Mouse (Mus musculus): ENCODE measurements around the gene Ncln. TPM values are rescaled to one million over a fixed set of nuclear protein-coding genes. Genes with fewer than 3 reads are reported as not detected.
A peak's percentile ranks its signal among the peaks of the same experiment; 100 is the strongest.

Gene Ncln
- polyA plus RNA-seq, 1 experiment from 2014 or later = 44.5 TPM

- no peaks in the 10 kb centered on the region for H3K36me3 ChIP-seq (ENCODE audit: control insufficient read depth, insufficient read depth, low read length)
- no peak for DNase-seq (ENCODE audit: low spot score, missing footprints)
- peaks cover 24% of the 10 kb centered on the region for H3K4me1 ChIP-seq (ENCODE audit: control insufficient read depth, insufficient read depth, low read length)
- no peak overlapping the region for H3K27ac ChIP-seq (ENCODE audit: low read depth, low read length)
- WGBS = 59% methylated on average over 18 of the region's 18 CpGs
- no peak overlapping the region for H3K9ac ChIP-seq (ENCODE audit: low read length)
- peaks cover 12% of the 10 kb centered on the region for H3K27me3 ChIP-seq (ENCODE audit: control insufficient read depth, insufficient read depth, low read length)
- no peak overlapping the region for H3K4me3 ChIP-seq (ENCODE audit: low read depth, low read length)
- ATAC-seq (ENCODE audit: low FRiP score) = no peak
- H3K9me3 ChIP-seq (ENCODE audit: control insufficient read depth, low read length) = no peaks in the 10 kb centered on the region
- no peak overlapping the region for H3K4me2 ChIP-seq
Measured at GRCm38 (mm10) chr10:81470454-81470853, 25.7 kb downstream of the Ncln start.

DNA sequence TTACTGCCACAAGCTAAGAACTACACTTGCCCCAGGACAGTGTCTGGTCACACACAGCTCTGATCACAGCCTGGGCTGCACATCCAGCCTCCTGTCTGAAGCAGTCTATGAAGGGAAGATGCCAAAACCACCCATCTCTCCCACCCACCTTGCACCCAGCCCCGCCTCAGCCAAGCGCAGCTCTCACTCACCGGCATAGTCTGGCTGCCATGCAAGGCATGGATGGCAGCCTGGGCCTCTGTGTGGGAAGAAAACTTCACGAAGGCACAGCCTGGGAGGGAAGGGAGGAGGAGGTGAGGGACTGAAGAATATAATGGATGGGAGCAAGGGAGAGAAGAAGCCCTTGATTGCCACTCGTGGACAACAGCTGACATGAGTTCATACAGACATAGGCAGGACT is 26.9 kb downstream of the Ncln start:
- Histone ChIP-seq H3K4me2 (no peak overlapping the region), H3K4me1 (ENCODE audit: control insufficient read depth, insufficient read depth, low read length) (peaks cover 28% of the 10 kb centered on the region), H3K27ac (ENCODE audit: low read depth, low read length) (no peak overlapping the region), H3K9ac (ENCODE audit: low read length) (no peak overlapping the region), H3K4me3 (ENCODE audit: low read depth, low read length) (no peak overlapping the region), H3K9me3 (ENCODE audit: control insufficient read depth, low read length) (no peaks in the 10 kb centered on the region), H3K36me3 (ENCODE audit: control insufficient read depth, insufficient read depth, low read length) (no peaks in the 10 kb centered on the region), H3K27me3 (ENCODE audit: control insufficient read depth, insufficient read depth, low read length) (peaks cover 13% of the 10 kb centered on the region)
- no peak for DNase-seq (ENCODE audit: low spot score, missing footprints)
- ATAC-seq (ENCODE audit: low FRiP score) = no peak
- WGBS = 85% methylated on average over 5 of the region's 5 CpGs

DNA sequence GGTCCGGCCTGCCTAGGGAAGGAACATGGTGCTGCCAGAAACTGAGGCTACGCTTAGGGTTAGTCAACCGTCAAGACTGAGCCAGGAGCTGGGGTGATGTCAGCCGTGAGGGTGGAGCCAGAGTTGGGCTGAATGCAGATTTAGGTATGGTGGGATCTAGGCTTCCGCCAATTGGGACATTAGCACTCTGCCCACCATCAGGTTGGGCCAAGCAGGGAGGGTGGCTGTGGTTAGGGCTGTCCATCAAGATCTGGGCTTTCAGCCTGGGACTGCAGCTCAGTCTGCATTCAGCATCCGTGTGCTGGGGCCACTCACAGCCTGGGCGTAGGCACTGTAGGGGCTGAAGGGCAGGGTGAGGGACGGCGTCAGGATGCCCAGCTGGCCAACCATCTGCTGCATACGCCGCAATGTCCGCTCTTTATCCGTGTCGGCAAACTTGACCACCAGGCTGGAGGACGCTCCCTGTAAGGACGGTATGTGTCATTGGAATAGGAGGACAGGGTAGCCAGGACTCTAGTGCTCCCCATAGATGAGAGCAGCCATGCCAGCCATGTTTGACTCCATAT is 28.4 kb downstream of the Ncln start:
- Histone ChIP-seq H3K9me3 (ENCODE audit: control insufficient read depth, low read length) (no peaks in the 10 kb centered on the region), H3K36me3 (ENCODE audit: control insufficient read depth, insufficient read depth, low read length) (no peaks in the 10 kb centered on the region), H3K27me3 (ENCODE audit: control insufficient read depth, insufficient read depth, low read length) (peaks cover 21% of the 10 kb centered on the region), H3K4me2 (no peak overlapping the region), H3K4me3 (ENCODE audit: low read depth, low read length) (no peak overlapping the region), H3K27ac (ENCODE audit: low read depth, low read length) (no peak overlapping the region), H3K4me1 (ENCODE audit: control insufficient read depth, insufficient read depth, low read length) (peaks cover 21% of the 10 kb centered on the region), H3K9ac (ENCODE audit: low read length) (no peak overlapping the region)
- ATAC-seq (ENCODE audit: low FRiP score) (no peak), DNase-seq (ENCODE audit: low spot score, missing footprints) (no peak)
- WGBS = 82% methylated on average over 16 of the region's 16 CpGs

DNA sequence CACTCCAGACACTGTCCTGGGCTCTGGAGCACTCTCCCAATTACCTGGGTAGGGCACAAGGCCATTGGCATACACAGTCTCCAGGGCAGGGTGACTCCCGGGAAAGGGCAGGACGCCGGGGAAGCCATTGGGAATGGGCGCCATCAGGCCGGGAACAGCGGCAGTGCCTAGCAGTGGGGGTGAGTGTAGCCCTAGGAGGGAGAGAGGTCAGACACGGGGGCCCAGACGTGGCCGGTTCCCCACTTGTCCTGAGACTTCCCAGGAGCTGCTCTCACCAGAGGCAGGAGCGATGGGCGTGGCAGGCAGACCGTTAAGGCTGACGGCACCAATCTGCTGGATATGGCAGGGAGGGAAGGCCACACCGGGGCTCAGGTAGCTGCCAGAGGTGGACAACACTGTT is 29.3 kb downstream of the Ncln start:
- no peaks in the 10 kb centered on the region for H3K9me3 ChIP-seq (ENCODE audit: control insufficient read depth, low read length)
- WGBS = 71% methylated on average over 14 of the region's 14 CpGs
- H3K4me1 ChIP-seq (ENCODE audit: control insufficient read depth, insufficient read depth, low read length) = peaks cover 12% of the 10 kb centered on the region
- no peak for ATAC-seq (ENCODE audit: low FRiP score)
- H3K27me3 ChIP-seq (ENCODE audit: control insufficient read depth, insufficient read depth, low read length) = peaks cover 30% of the 10 kb centered on the region
- H3K36me3 ChIP-seq (ENCODE audit: control insufficient read depth, insufficient read depth, low read length) = no peaks in the 10 kb centered on the region
- no peak overlapping the region for H3K4me2 ChIP-seq
- H3K9ac ChIP-seq (ENCODE audit: low read length) = no peak overlapping the region
- H3K27ac ChIP-seq (ENCODE audit: low read depth, low read length) = no peak overlapping the region
- DNase-seq (ENCODE audit: low spot score, missing footprints) = no peak
- H3K4me3 ChIP-seq (ENCODE audit: low read depth, low read length) = no peak overlapping the region

- peak; percentile 75 for DNase-seq (ENCODE audit: low spot score, missing footprints)
- Histone ChIP-seq H3K4me3 (ENCODE audit: low read depth, low read length) (no peak overlapping the region), H3K4me2 (no peak overlapping the region), H3K9me3 (ENCODE audit: control insufficient read depth, low read length) (no peaks in the 10 kb centered on the region), H3K27me3 (ENCODE audit: control insufficient read depth, insufficient read depth, low read length) (peaks cover 38% of the 10 kb centered on the region), H3K27ac (ENCODE audit: low read depth, low read length) (no peak overlapping the region), H3K36me3 (ENCODE audit: control insufficient read depth, insufficient read depth, low read length) (no peaks in the 10 kb centered on the region), H3K9ac (ENCODE audit: low read length) (no peak overlapping the region), H3K4me1 (ENCODE audit: control insufficient read depth, insufficient read depth, low read length) (peaks cover 10% of the 10 kb centered on the region)
- WGBS = 71% methylated on average over 2 of the region's 2 CpGs
- ATAC-seq (ENCODE audit: low FRiP score) = no peak
Measured at GRCm38 (mm10) chr10:81466066-81466465, 30.1 kb downstream of the Ncln start.

DNA sequence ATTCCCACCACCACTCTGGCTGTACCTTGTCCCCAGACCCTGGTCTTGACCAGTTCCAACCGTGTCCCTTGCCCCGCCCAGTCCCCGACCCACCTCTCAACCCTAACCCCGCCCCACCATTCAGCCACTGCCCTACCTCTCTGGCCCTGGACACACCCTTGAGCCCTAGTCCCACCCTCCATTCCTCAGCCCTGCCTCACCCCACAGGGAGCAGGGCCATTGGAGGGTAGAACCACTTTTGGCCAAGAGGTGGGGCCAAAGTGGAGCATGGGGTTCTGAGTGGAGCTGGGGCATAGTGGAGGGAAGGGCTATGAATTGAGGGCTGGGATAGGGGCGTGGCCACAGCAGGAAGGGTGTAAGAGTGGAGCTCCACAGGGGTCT is 30.9 kb downstream of the Ncln start:
- Histone ChIP-seq H3K27ac (ENCODE audit: low read depth, low read length) (no peak overlapping the region), H3K9ac (ENCODE audit: low read length) (no peak overlapping the region), H3K4me3 (ENCODE audit: low read depth, low read length) (no peak overlapping the region), H3K9me3 (ENCODE audit: control insufficient read depth, low read length) (no peaks in the 10 kb centered on the region), H3K27me3 (ENCODE audit: control insufficient read depth, insufficient read depth, low read length) (peaks cover 46% of the 10 kb centered on the region), H3K4me1 (ENCODE audit: control insufficient read depth, insufficient read depth, low read length) (peaks cover 8% of the 10 kb centered on the region), H3K4me2 (no peak overlapping the region; the same call in 1 of the 2 replicates), H3K36me3 (ENCODE audit: control insufficient read depth, insufficient read depth, low read length) (no peaks in the 10 kb centered on the region)
- ATAC-seq (ENCODE audit: low FRiP score) = 0 out of 2 replicates have a peak, but pooled peaks have one; percentile 22
- peak; percentile 81 for DNase-seq (ENCODE audit: low spot score, missing footprints)
- WGBS = 2% methylated on average over 5 of the region's 5 CpGs

- Histone ChIP-seq H3K4me2 (peak overlapping the region; percentile 64), H3K9me3 (ENCODE audit: control insufficient read depth, low read length) (no peaks in the 10 kb centered on the region), H3K4me1 (ENCODE audit: control insufficient read depth, insufficient read depth, low read length) (peaks cover 8% of the 10 kb centered on the region), H3K27ac (ENCODE audit: low read depth, low read length) (no peak overlapping the region), H3K36me3 (ENCODE audit: control insufficient read depth, insufficient read depth, low read length) (no peaks in the 10 kb centered on the region), H3K27me3 (ENCODE audit: control insufficient read depth, insufficient read depth, low read length) (peaks cover 50% of the 10 kb centered on the region), H3K9ac (ENCODE audit: low read length) (peak overlapping the region; percentile 59), H3K4me3 (ENCODE audit: low read depth, low read length) (peak overlapping the region; percentile 33)
- ATAC-seq (ENCODE audit: low FRiP score) (peak; percentile 90), DNase-seq (ENCODE audit: low spot score, missing footprints) (peak; percentile 97)
- 4% methylated on average over 33 of the region's 33 CpGs for WGBS
Measured at GRCm38 (mm10) chr10:81464405-81465264, 31.6 kb downstream of the Ncln start.

DNA sequence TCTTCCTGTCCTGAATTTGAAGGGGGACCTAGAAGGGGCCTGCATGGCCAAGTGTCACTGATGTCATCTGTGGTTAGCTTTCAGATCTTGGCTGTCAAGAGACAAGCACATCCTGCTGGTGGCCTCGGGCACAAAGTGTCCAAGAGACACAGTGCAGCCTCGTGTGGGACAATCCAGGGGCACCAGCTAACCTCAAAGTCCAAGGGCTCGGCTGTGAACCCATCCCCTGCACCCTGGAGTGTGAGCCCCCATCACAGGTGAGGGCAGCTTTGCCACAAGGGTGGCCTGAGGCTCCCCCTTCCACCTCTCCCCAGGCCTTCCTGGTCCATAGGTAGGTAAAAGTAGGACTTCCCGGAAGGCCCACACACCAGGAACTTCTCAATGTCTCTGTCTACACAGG is 32.7 kb downstream of the Ncln start:
- H3K4me3 ChIP-seq (ENCODE audit: low read depth, low read length) = no peak overlapping the region
- H3K4me1 ChIP-seq (ENCODE audit: control insufficient read depth, insufficient read depth, low read length) = peaks cover 8% of the 10 kb centered on the region
- WGBS = 76% methylated on average over 4 of the region's 4 CpGs
- no peaks in the 10 kb centered on the region for H3K9me3 ChIP-seq (ENCODE audit: control insufficient read depth, low read length)
- DNase-seq (ENCODE audit: low spot score, missing footprints) (peak; percentile 85), ATAC-seq (ENCODE audit: low FRiP score) (no peak)
- H3K27me3 ChIP-seq (ENCODE audit: control insufficient read depth, insufficient read depth, low read length) = peaks cover 55% of the 10 kb centered on the region
- H3K27ac ChIP-seq (ENCODE audit: low read depth, low read length) = no peak overlapping the region
- no peaks in the 10 kb centered on the region for H3K36me3 ChIP-seq (ENCODE audit: control insufficient read depth, insufficient read depth, low read length)
- H3K4me2 ChIP-seq = peak overlapping the region; percentile 64; the same call in 1 of the 2 replicates
- no peak overlapping the region for H3K9ac ChIP-seq (ENCODE audit: low read length)

DNA sequence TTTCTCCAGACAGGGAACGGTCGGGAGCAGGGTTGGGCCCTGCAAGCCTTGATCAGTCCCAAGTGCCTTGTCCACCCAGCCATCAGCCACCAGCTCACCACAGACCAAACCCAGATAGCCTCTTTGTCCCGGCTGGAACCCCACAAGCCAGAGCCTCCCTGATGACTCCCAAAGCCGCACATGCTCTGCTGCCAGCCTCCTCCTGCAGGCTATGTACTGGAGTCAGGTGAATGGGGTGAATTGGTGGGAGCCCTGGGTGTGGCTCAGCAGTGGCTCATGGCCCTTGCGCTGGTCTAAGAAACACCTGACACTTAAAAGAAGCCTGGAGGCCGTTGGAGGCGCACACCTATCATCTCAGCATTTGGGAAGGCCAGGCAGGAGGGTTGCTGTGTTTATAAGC is 33.3 kb downstream of the Ncln start:
- no peak overlapping the region for H3K9ac ChIP-seq (ENCODE audit: low read length)
- DNase-seq (ENCODE audit: low spot score, missing footprints) (no peak), ATAC-seq (ENCODE audit: low FRiP score) (no peak)
- H3K4me3 ChIP-seq (ENCODE audit: low read depth, low read length) = no peak overlapping the region
- no peak overlapping the region for H3K4me2 ChIP-seq
- 69% methylated on average over 7 of the region's 7 CpGs for WGBS
- no peaks in the 10 kb centered on the region for H3K9me3 ChIP-seq (ENCODE audit: control insufficient read depth, low read length)
- no peak overlapping the region for H3K27ac ChIP-seq (ENCODE audit: low read depth, low read length)
- H3K27me3 ChIP-seq (ENCODE audit: control insufficient read depth, insufficient read depth, low read length) = peaks cover 58% of the 10 kb centered on the region
- H3K36me3 ChIP-seq (ENCODE audit: control insufficient read depth, insufficient read depth, low read length) = no peaks in the 10 kb centered on the region
- H3K4me1 ChIP-seq (ENCODE audit: control insufficient read depth, insufficient read depth, low read length) = peaks cover 8% of the 10 kb centered on the region
